Mouse (Mus musculus): ENCODE measurements at regions not wholly inside any gene's neighbourhood (a gene's known extent, or its start where the extent isn't known, plus 50 kb on each side); places are given as distances from the start of the nearest gene placed in this dataset.
"Not testable (repeated sequence)": the region's sequence is repeated elsewhere in the genome, so short reads cannot be mapped to it uniquely, and the experiment has no call there.

GRCm38 (mm10) chr2:114723971-114724666 is 69.4 kb upstream of the Dph6 start:
- no peak overlapping the region for H3K27ac ChIP-seq (ENCODE audit: low read length)

GRCm38 (mm10) chr2:114727197-114727596 is 72.4 kb upstream of the Dph6 start:
- Histone ChIP-seq H3K9me3 (ENCODE audit: control insufficient read depth, low read length) (no peaks in the 10 kb centered on the region), H3K4me1 (ENCODE audit: control insufficient read depth, insufficient read depth, low read length) (no peaks in the 10 kb centered on the region), H3K27ac (ENCODE audit: low read length) (no peak overlapping the region), H3K9ac (ENCODE audit: low read depth, low read length) (no peak overlapping the region), H3K27me3 (replicated peaks; ENCODE audit: control insufficient read depth, insufficient read depth, low read length) (no peaks in the 10 kb centered on the region), H3K36me3 (ENCODE audit: control insufficient read depth, insufficient read depth, low read length) (no peaks in the 10 kb centered on the region), H3K4me2 (ENCODE audit: low read depth, low read length) (no peak overlapping the region), H3K4me3 (ENCODE audit: low read length) (no peak overlapping the region)
- WGBS: 93% methylated on average over 1 of the region's 1 CpGs
- ATAC-seq: no peak

More at GRCm38 (mm10) chr2:114723971-114724666, 69.4 kb upstream of the Dph6 start:
- Histone ChIP-seq H3K4me3 (ENCODE audit: low read length) (no peak overlapping the region), H3K9me3 (ENCODE audit: control insufficient read depth, low read length) (no peaks in the 10 kb centered on the region), H3K4me1 (ENCODE audit: control insufficient read depth, insufficient read depth, low read length) (no peaks in the 10 kb centered on the region), H3K9ac (ENCODE audit: low read depth, low read length) (no peak overlapping the region), H3K4me2 (ENCODE audit: low read depth, low read length) (no peak overlapping the region), H3K36me3 (ENCODE audit: control insufficient read depth, insufficient read depth, low read length) (no peaks in the 10 kb centered on the region), H3K27me3 (replicated peaks; ENCODE audit: control insufficient read depth, insufficient read depth, low read length) (no peaks in the 10 kb centered on the region)
- ATAC-seq: no peak
- WGBS: 60% methylated on average over 6 of the region's 6 CpGs

- no peak for ATAC-seq
- Histone ChIP-seq H3K36me3 (ENCODE audit: control insufficient read depth, insufficient read depth, low read length) (no peaks in the 10 kb centered on the region), H3K27me3 (replicated peaks; ENCODE audit: control insufficient read depth, insufficient read depth, low read length) (no peaks in the 10 kb centered on the region), H3K27ac (ENCODE audit: low read length) (no peak overlapping the region), H3K9me3 (ENCODE audit: control insufficient read depth, low read length) (no peaks in the 10 kb centered on the region), H3K9ac (ENCODE audit: low read depth, low read length) (no peak overlapping the region), H3K4me3 (ENCODE audit: low read length) (no peak overlapping the region), H3K4me1 (ENCODE audit: control insufficient read depth, insufficient read depth, low read length) (no peaks in the 10 kb centered on the region), H3K4me2 (ENCODE audit: low read depth, low read length) (no peak overlapping the region)
- whole genome bisulfite sequencing: 46% methylated on average over 4 of the region's 4 CpGs
These were observed 80.3 kb upstream of the Dph6 start for GRCm38 (mm10) chr2:114734861-114735569.

GRCm38 (mm10) chr2:114739421-114740212 is 84.9 kb upstream of the Dph6 start:
- no peaks in the 10 kb centered on the region for H3K9me3 ChIP-seq (ENCODE audit: control insufficient read depth, low read length)
- no peak overlapping the region for H3K4me3 ChIP-seq (ENCODE audit: low read length)
- ATAC-seq: no peak
- H3K9ac ChIP-seq (ENCODE audit: low read depth, low read length): no peak overlapping the region
- WGBS: 53% methylated on average over 11 of the region's 11 CpGs
- H3K4me2 ChIP-seq (ENCODE audit: low read depth, low read length): no peak overlapping the region
- H3K4me1 ChIP-seq (ENCODE audit: control insufficient read depth, insufficient read depth, low read length): no peaks in the 10 kb centered on the region
- no peaks in the 10 kb centered on the region for H3K36me3 ChIP-seq (ENCODE audit: control insufficient read depth, insufficient read depth, low read length)
- no peak overlapping the region for H3K27ac ChIP-seq (ENCODE audit: low read length)
- no peaks in the 10 kb centered on the region for H3K27me3 ChIP-seq (replicated peaks; ENCODE audit: control insufficient read depth, insufficient read depth, low read length)

GRCm38 (mm10) chr2:114763276-114763675 is 108.5 kb upstream of the Dph6 start:
- Histone ChIP-seq H3K4me2 (ENCODE audit: low read depth, low read length) (no peak overlapping the region), H3K36me3 (ENCODE audit: control insufficient read depth, insufficient read depth, low read length) (no peaks in the 10 kb centered on the region), H3K9ac (ENCODE audit: low read depth, low read length) (no peak overlapping the region), H3K27me3 (replicated peaks; ENCODE audit: control insufficient read depth, insufficient read depth, low read length) (no peaks in the 10 kb centered on the region), H3K27ac (ENCODE audit: low read length) (no peak overlapping the region), H3K9me3 (ENCODE audit: control insufficient read depth, low read length) (no peaks in the 10 kb centered on the region), H3K4me1 (ENCODE audit: control insufficient read depth, insufficient read depth, low read length) (no peaks in the 10 kb centered on the region), H3K4me3 (ENCODE audit: low read length) (no peak overlapping the region)
- no peak for ATAC-seq
- WGBS: 63% methylated on average over 4 of the region's 4 CpGs

GRCm38 (mm10) chr2:114773723-114774122 is 119.0 kb upstream of the Dph6 start:
- not testable (repeated sequence) for H3K4me3 ChIP-seq (ENCODE audit: low read length); ATAC-seq; H3K36me3 ChIP-seq (ENCODE audit: control insufficient read depth, insufficient read depth, low read length); H3K27me3 ChIP-seq (replicated peaks; ENCODE audit: control insufficient read depth, insufficient read depth, low read length); H3K9me3 ChIP-seq (ENCODE audit: control insufficient read depth, low read length); H3K4me2 ChIP-seq (ENCODE audit: low read depth, low read length); H3K4me1 ChIP-seq (ENCODE audit: control insufficient read depth, insufficient read depth, low read length); H3K9ac ChIP-seq (ENCODE audit: low read depth, low read length); H3K27ac ChIP-seq (ENCODE audit: low read length)
- 92% methylated on average over 6 of the region's 6 CpGs for WGBS

- Histone ChIP-seq H3K4me3 (ENCODE audit: low read length) (no peak overlapping the region), H3K36me3 (ENCODE audit: control insufficient read depth, insufficient read depth, low read length) (no peaks in the 10 kb centered on the region), H3K27ac (ENCODE audit: low read length) (no peak overlapping the region), H3K4me1 (ENCODE audit: control insufficient read depth, insufficient read depth, low read length) (no peaks in the 10 kb centered on the region), H3K4me2 (ENCODE audit: low read depth, low read length) (no peak overlapping the region), H3K27me3 (replicated peaks; ENCODE audit: control insufficient read depth, insufficient read depth, low read length) (no peaks in the 10 kb centered on the region), H3K9ac (ENCODE audit: low read depth, low read length) (no peak overlapping the region), H3K9me3 (ENCODE audit: control insufficient read depth, low read length) (no peaks in the 10 kb centered on the region)
- 88% methylated on average over 3 of the region's 3 CpGs for WGBS
- no peak for ATAC-seq
These were observed 119.5 kb upstream of the Dph6 start for GRCm38 (mm10) chr2:114774278-114774677.

GRCm38 (mm10) chr2:114775532-114775931 is 120.8 kb upstream of the Dph6 start:
- no peak overlapping the region for H3K9ac ChIP-seq (ENCODE audit: low read depth, low read length)
- no peaks in the 10 kb centered on the region for H3K27me3 ChIP-seq (replicated peaks; ENCODE audit: control insufficient read depth, insufficient read depth, low read length)
- no peaks in the 10 kb centered on the region for H3K36me3 ChIP-seq (ENCODE audit: control insufficient read depth, insufficient read depth, low read length)
- no peaks in the 10 kb centered on the region for H3K4me1 ChIP-seq (ENCODE audit: control insufficient read depth, insufficient read depth, low read length)
- no peaks in the 10 kb centered on the region for H3K9me3 ChIP-seq (ENCODE audit: control insufficient read depth, low read length)
- 37% methylated on average over 2 of the region's 2 CpGs for WGBS
- H3K27ac ChIP-seq (ENCODE audit: low read length): no peak overlapping the region
- no peak overlapping the region for H3K4me3 ChIP-seq (ENCODE audit: low read length)
- H3K4me2 ChIP-seq (ENCODE audit: low read depth, low read length): no peak overlapping the region
- ATAC-seq: no peak

- H3K36me3 ChIP-seq (ENCODE audit: control insufficient read depth, insufficient read depth, low read length): no peaks in the 10 kb centered on the region
- no peaks in the 10 kb centered on the region for H3K27me3 ChIP-seq (replicated peaks; ENCODE audit: control insufficient read depth, insufficient read depth, low read length)
- no peak overlapping the region for H3K9ac ChIP-seq (ENCODE audit: low read depth, low read length)
- no peaks in the 10 kb centered on the region for H3K9me3 ChIP-seq (ENCODE audit: control insufficient read depth, low read length)
- no peak overlapping the region for H3K27ac ChIP-seq (ENCODE audit: low read length)
- 77% methylated on average over 2 of the region's 2 CpGs for WGBS
- H3K4me3 ChIP-seq (ENCODE audit: low read length): no peak overlapping the region
- ATAC-seq: no peak
- H3K4me1 ChIP-seq (ENCODE audit: control insufficient read depth, insufficient read depth, low read length): no peaks in the 10 kb centered on the region
- no peak overlapping the region for H3K4me2 ChIP-seq (ENCODE audit: low read depth, low read length)
These were observed 121.4 kb upstream of the Dph6 start for GRCm38 (mm10) chr2:114776176-114776575.

Data from intestine, embryonic 16.5 days (tissue).